Mouse (Mus musculus): ENCODE results near the gene 1700001O22Rik. TPM values are rescaled to one million over a fixed set of nuclear protein-coding genes. Genes with fewer than 3 reads are reported as not detected.

1700001O22Rik gene
- total RNA-seq, 2 experiments from 2014 or later = 0.96 to 1.2 TPM

DNA sequence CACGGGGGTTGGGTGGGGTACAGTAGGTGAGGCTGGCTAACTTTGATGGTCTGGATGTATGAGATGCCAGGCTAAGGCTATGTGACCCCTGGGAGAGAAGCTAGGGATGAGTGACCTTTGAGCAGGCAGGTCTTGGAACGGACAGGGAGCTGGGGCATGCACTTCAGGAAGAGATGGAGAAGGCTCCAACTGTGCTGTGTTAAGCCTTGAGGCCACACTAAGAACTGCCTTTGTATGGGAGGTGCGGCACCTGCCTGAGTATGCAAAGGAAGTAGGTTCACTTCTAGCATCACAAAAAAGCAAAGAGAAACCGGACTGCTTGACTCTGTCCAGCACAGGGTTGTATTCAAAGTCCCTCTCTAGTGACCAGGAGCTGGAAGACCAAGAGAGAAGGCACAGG lies 25.2 kb downstream of the 1700001O22Rik start:
- DNase-seq = no peak

DNA sequence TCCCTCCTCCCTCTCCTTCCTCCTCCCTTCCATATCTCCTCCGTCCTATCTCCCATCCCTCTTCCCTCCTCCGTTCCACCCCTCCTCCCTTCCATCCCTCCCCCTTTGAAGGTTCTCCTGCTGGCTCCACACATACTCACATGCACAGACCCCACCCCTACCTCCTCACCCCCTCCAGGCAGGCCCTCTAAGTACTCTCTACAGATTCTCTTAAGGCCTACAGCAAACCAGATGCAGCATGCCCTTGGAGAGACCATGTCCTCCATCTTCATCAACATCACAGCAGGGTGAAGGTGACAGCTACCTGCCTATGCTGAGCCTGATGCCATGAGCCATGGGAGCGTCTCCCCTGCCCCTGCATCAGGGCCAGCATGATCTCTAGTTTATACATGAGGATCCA lies 26.2 kb downstream of the 1700001O22Rik start:
- no peak for DNase-seq

DNA sequence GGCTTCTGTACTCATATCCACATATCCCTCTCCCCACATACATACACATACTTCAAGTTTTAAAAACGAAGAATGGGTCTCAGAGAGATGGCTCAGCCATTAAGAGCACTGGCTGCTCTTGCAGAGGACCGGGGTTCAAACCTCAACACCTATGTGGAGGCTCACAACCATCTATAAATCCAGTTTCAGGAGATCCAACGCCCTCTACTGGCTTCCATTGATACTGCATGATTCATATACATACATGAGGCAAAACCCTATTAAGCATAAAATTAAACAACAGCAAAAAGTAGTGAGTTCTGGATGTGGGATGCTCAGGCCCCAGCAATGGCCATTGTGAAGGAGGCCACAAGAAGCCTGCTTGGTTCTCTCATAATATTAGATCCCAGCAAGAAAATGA lies 27.5 kb downstream of the 1700001O22Rik start:
- no peak for DNase-seq

DNA sequence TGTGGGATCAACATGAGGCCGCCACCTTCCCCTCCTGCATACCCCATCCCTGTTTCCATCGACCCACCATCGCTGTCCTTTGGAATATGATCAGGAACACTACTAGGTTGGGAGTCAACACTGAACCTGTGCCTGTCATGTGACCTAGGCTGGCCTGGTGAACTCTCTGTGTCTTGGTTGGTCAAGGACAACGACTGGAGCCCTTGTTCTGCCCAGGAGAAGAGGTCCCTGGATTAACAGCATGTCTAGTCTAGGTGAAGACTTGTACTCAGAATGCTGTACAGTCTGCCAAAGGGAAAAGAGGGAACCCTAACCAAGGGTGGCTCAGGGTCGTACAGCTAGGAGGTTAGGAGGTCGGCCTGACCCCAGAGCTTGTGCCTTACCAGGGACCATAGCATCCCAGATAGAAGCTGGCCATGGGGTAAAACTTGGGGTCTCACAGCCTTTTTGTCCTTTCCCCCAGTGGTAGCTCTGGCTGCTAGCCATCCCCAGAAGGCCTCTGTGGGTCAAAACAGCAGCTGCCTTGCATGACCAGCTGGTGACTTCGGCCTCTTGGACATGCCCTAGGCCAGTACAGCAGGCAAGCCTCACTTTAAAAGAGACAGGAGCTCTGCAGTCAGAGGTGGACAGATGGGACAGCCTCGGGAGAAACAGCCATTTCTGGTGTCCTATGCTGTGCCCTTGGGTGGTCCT lies 30.0 kb downstream of the 1700001O22Rik start:
- no peak for DNase-seq

DNA sequence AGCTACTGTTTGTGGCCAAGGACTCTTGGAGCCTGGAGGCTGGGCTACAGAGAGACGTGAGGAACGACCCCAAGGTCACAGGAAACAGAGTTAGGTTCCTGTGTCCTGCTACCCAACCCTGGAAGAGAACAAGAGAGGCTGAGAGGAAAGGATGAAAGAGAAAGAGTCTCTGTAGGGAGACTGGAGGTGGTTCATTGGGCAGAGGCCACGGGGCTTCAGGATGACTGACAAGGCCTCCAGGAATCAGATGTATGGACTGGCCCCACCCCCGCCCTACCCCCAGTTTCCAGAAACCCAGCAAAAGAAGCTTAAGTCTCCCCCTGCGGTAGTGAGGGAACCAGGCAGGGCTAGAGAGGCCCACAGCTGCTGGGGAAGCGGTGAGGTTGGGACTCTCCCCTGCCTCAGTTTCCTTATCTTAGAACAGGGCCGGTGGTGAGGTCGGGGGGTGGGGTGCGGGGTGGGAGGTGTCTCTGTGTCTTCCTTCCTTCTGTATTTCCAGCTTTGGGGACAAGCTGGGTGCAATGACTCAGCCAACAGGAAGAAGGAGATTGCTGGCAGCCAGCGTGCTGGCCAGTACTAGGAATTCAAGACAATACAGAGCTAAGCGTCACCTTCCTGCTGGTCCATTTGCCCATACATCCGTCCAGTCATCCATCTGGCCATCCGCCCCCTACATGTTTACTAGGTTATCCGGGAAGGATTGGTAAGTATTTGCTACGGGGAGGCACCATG lies 30.7 kb downstream of the 1700001O22Rik start:
- peak; percentile 60 for DNase-seq

DNA sequence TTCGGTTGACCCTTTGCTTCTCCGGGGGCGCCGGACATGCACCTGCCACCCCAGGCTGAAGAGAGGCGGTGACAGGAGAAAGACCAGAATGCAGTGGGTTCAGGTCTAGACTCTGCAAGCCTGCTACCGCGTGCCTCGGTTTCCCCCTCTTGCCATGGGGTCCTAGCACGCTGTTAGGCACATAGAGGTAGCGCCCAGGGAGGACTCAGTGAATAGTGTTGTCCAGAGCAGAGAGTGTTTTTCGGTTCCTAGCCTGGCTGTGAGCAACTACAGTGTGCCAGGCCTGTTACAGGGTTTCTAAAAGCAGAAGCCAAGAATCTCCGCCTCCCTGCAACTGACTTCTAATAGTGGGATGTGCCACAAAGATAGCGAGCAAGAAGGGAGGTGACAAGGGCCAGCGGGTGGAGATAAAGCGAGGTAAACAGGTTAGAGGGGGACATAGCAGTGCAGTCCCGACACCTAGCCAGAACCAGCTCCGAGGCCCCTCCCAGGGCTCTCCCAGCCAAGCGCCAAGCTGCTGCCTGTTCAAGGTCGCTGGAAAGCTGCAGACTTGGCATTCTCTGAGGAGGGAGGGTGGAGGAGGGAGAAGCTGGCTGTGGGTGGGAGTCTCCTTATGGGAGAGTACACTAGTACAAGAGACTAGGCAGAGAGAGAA lies 31.5 kb downstream of the 1700001O22Rik start:
- peak; percentile 90 for DNase-seq

DNA sequence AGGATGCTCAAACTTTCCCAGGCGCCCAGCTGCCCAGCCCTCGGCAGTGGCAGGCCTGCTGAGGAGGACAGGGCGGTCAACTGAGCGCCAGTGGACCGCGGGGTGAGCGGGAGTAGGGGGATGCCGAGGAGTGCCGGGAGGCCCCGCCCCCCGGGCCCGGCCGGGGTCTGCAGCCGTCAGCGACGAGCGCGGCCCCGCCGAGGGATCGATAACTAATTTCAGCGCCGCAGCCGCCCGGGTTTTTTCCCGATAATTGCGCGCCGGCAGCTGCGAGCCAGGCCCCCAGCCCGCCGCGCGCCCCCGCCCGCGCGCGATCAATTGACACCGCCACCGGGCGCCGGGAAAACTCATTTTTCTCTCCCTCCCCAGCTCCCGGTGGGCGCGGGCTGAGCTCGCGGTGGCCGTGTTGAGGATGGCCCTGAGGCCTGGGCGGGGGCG lies 32.1 kb downstream of the 1700001O22Rik start:
- peak; percentile 51 for DNase-seq

DNA sequence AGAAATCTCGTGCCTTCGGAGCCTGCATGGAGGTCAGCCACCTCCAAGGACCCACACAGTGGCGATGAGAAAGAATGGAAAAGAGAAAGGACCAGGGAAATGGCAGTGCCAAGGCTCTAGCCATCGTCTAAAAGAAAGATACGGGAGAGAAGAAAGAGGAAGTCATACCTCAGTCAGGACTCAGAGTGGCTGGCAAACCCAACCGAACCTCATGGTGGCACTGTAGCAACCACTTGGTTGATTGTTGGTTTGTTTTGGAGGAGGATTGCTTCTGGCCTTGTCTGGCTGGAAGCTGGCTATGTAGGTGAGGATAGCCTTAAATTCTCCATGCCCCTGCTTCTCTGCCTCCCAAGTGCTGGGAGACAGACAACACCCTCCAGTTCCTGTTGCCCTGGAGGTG lies 34.3 kb downstream of the 1700001O22Rik start:
- DNase-seq = peak; percentile 50

DNA sequence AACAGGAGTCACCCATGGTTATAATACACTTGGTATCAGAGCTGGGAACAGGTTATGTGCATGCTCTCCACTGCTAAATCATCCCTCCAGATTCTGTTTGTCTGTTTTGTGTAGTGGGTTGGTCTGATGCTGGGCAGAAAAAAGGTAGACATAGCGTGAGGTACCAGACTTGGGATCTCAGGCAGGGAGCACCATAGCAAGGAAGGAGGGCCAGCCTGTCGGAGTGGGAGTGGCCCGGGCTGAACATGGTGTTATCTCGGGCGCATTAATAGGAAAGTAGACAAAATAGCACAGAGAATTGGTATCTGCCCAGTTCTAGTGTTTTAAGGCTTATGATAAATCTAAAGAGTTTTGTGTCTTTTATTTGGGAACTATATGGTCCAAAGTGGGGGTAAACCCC lies 34.9 kb downstream of the 1700001O22Rik start:
- no peak for DNase-seq

DNA sequence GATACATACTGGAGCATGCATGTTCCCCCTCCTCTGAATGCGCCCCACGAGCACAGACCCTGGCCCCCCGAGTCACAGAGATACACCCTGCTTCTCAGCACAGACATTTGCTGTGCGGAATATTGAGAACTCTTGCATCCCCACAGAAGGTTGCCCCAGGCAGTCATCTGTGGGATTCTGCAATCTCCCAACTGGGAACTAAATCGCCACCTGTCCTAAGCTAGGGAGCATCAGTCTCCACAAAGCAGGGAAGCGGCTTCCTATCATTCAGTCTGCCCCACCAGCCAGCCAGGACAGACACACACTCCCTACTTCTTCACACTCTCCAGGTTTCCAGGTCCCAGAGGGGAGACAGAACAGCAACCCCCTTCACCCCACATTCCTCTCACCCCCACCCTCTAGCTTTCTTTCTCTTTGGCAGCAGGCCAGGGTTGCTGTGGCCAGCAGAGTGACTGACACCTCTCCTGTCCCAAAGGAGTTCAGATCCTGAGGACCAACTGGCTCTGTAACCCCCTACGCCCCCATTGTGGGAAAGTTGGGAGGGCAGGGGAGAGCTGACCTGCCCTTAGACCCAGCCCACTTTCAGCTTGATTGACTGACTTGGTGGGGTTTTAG lies 35.7 kb downstream of the 1700001O22Rik start:
- DNase-seq = no peak

DNA sequence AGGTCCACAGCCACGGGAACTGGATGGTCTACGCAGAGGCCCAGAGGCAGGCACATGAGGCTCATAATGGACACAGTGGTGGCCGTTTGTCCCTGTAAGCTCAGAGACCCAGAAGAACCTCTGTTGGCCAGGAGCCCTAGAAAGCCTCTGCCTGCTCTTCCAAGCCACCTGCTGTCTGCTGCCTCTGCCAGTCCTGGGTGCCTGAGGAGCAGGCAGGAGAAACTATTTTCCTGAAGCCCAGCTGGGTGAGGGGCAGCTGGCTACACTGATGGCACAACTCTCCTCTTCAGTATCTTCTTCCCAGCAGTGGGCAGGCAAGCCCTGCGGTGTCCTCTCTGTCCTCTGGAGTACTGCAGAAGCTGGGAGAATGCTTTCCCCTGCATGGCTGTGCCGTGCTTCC lies 37.0 kb downstream of the 1700001O22Rik start:
- DNase-seq = no peak

DNA sequence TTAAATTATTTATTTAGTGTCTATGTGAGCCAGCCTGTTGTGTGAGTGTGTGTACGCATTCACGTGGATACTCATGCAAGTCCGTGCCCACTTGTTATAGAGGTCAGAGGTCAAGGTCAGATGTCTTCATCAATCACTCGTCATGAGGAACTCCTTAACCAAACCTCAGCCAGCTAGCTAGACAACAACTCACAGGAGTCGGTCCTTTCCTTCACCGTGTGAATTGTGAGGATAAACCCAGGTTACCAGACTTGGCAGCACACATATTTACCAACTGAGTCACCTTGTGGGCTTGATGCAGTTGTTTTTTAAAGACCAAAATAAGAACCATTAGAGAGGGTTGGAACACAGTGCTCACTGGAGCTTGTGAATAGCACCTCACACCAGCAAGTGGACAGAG lies 42.8 kb downstream of the 1700001O22Rik start:
- DNase-seq = no peak

DNA sequence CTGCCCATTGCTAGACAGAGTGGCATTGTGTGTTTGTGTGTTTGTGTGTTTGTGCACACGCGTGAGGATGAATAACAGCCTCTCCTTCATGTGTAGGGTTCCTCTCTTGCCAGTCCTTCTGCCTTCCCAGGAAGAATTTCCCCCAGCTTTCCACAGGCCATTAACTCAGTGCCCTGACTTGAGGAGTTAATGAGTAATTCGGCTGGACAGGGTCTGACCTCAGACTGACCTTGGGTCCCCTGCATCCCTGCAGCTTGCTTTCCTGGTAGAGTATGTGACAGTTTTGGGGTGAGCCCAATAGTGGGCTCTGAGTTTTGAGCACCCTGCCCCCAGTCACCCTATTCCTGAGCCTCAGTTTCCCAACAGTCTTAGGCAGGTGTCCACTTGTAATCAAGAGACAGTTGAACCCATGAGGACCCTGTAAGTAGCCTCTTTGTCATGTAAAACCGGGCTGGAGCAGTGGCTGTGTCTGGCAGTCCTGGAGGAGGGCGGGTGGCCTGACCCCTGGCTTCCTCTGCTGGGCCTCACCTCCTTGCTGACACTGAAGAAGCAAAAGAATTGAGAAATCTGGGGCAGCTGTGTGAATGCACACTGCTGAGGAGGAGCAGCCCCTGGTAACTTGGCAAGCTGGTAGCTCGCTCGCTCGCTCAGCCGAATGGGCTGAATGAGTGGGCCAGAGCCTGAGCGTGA lies 43.5 kb downstream of the 1700001O22Rik start:
- peak; percentile 42 for DNase-seq

DNA sequence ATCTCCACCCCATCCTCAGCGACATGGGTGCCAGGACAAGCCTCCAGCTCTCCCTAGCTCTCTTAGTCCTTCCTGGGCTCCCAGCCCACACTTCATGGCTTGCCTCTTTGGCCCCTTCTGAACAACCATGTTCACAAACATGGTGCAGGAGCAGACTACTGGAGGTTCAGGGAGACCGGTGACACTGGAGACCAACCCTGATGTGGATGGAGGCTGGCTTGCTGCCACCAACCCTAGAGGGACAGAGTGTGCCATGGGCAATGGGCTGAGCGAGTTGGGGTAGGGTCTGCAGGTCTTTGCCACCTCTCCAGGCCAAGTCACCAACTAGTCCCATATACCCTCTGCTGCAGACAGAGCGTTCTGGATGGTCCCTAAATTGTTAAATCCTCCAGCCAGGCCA lies 44.0 kb downstream of the 1700001O22Rik start:
- DNase-seq = no peak

DNA sequence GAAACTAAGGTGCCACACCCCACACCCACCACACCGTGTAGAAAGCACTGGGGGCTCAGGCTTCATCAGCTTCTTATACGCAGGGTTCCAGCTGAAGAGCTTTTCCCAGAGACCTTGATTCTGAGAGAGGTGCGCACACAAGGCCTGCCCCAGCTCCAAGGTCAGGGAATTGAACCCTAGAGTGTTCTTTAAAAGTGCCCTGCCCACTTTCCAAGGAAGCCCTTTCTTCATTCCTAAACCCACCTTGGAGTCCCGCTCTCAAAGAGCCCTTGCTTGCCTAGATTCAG lies 44.4 kb downstream of the 1700001O22Rik start:
- no peak for DNase-seq

DNA sequence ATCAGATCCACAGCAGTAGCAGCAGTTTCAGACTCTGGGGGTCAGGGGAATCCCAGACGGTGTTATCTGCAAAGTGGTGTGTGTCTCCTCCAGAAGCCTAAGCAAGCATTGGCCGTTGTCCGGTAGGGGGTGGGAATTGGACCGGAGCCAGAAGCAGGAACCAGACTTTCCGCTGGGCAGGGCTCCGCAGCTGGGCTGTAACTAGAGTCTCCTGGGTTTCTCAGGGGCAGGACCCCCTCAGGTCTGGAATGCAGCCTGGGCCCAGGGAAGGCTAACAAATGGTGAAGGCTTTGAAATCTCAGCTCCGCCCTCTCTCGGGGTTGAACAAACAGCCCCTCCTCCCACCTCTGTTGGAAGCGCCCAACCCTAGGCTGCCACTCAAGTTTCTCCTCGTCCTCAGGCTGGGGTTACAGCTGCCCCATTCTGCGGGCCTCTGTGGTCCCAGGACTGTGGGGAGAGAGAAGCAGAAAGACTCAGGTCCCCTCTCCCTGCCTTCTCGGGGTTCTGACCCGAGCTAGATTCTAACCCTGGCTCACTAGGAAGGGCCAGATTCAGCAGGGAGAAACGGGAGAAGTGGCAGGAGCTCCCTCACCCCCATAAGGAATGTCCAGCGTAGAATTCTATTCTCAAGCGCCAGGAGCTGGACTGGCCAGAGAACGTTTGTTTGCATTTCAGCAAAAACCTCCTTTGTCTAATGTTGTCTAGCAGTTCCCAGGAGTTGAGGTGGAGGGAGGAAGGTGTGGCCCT lies 44.9 kb downstream of the 1700001O22Rik start:
- DNase-seq = peak; percentile 94

DNA sequence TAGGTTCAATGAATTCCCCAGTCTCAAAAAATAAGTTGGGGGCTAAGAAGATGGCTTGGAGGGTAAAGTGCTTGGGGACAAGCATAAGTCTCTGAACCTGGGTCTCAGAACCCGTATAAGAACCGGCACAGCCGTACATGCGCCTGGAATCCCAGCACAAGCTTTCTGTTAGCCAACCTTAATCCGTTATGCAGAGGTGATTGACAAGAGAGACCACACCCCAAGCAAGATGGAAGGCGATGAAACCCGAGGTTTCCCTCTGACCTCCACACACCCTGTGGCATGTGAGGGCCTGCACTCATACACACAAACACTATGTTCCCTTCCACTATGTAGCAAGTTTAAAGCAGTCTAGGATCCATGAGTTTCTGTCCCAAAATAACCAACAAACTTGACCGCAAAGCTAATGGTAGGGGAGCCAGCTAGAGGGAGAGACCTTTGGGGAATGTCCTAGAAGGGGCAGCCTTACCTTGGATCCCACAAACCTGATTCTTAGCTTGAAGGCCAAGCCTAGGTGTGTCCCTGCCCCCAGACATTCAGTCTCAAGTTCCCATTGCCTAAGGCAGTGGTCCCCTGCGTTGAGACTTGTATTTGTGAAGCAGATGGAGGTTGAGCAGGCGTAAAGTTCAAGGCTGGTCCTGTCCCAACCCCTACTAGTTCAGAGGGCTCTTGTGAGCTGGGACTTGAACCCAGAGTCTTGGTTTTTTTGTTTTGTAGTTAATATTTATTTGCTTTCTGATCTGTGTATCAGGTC lies 46.3 kb downstream of the 1700001O22Rik start:
- no peak for DNase-seq

DNA sequence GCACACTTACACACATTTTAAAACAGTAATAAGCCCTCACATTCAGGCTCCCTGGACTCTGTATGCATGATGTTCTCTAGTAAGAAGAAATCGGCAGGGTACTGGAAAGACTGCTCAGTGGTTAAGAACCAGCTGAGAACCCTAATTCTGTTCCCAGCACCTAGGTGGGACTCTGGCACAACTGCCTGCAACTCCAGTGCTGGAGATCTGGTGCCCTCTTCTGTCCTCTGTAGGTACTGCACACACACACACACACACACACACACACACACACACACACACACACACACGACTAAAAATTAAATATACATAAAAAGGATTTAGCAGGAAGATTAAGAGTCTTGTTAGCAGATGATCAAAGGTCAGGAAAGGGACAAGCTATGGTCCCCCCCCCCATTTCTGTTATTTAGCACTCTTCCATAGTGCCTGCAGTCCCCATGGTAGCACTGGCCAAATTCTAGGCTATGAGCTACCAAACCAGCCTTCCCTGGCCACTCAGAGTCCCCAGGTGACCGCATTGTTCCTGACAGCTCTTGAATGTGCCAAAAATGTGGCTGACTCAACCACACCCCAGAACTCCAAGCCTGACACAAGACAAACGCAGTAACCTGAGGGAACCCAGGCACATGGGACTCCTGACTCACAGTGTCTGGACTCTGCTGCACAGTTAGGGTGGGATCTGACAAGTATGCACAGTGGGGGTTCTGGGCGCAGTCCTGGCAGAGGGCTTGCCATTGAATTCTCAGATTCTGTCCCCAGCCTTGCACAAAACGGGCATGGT lies 47.3 kb downstream of the 1700001O22Rik start:
- no peak for DNase-seq

DNA sequence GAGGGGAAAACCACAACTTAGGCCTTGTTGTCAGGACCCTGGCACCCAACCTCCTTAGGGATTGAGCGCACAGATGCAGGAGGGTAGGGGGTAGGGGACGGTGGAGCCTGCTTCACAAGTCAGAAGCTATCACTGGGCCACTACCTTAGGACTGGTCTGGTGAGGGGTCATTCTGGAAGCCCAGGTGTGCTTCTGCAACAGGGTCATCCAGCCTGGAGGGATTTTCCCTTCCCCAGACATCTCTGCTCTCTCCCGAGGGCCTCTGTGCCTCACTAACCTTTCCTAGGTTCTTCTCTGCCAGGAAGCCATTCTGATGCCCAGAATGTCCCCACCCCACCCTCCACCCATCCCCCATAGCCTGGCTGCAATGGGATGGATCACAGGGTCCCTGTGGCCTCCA lies 48.6 kb downstream of the 1700001O22Rik start:
- no peak for DNase-seq

DNA sequence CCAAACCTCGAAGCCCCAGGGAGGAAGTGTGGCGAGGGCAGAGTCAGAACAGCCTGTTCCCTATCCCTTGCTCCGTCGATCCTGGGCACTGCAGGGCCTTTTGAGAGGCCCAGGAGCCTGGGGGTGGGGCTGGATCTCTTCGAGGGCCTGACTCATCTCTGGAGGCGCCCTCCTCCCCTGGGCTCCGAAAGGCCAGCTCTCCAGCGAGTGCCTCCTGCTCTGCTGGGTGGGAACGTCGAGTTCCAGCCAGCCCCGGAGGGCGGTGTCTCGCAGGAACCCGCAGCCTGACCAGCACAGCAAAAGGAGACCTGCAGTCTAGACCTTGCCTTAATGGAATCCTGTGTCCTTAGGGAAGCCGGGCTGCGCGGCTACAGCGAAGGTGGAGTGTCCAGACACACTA lies 50.2 kb downstream of the 1700001O22Rik start:
- DNase-seq = peak; percentile 87
